Mouse (Mus musculus) MEL (cell line): ENCODE results near the gene Tppp2. TPM values are rescaled to one million over a fixed set of nuclear protein-coding genes. Genes with fewer than 3 reads are reported as not detected.

Experiments used
- DNase-seq: peaks from one replicate; pipeline ENCODE4 v3.0.0; 2011; ENCODE audit warnings: low read depth, low spot score
- H3K27ac ChIP-seq: 2 replicates; pipeline ENCODE4 v1.5.1; 2012; ENCODE audit warnings: low read depth, mild to moderate bottlenecking, control low read depth, low read length, moderate library complexity; ENCODE audit not compliant: control insufficient read depth
- H3K27me3 ChIP-seq, 2 experiments: fragments of 150-350 bp in 1 of 2; sonication (generic) in 1 of 2; 2 replicates each; pipeline ENCODE4 v1.6.1; 2012; ENCODE audit warnings: low read length in 2 of 2, mild to moderate bottlenecking in 2 of 2, improper control_type of control experiment in 1 of 2, moderate library complexity in 1 of 2; ENCODE audit not compliant: insufficient read depth in 2 of 2, control insufficient read depth in 1 of 2
- H3K36me3 ChIP-seq, 2 experiments: 2 replicates each; pipeline ENCODE4 v1.6.1; 2012 to 2014; ENCODE audit warnings: low read length in 2 of 2, improper control_type of control experiment in 1 of 2, inconsistent platforms in 1 of 2, mild to moderate bottlenecking in 1 of 2; ENCODE audit not compliant: insufficient read depth in 2 of 2, control insufficient read depth in 1 of 2
- H3K4me1 ChIP-seq, 2 experiments: fragments of 150-350 bp in 1 of 2; sonication (generic) in 1 of 2; 2 replicates each; pipeline ENCODE4 v1.6.1; 2012; ENCODE audit warnings: low read length in 2 of 2, improper control_type of control experiment in 1 of 2, mild to moderate bottlenecking in 1 of 2; ENCODE audit not compliant: insufficient read depth in 2 of 2, control insufficient read depth in 1 of 2
- H3K4me3 ChIP-seq, 2 experiments: fragments of 150-350 bp in 1 of 2; sonication (generic) in 1 of 2; 2 replicates each; pipeline ENCODE4 v1.5.1; 2012; ENCODE audit warnings: low read depth in 2 of 2, low read length in 2 of 2, mild to moderate bottlenecking in 2 of 2, moderate library complexity in 2 of 2, control low read depth in 1 of 2, improper control_type of control experiment in 1 of 2; ENCODE audit not compliant: control insufficient read depth in 1 of 2, insufficient read depth in 1 of 2
- H3K79me2 ChIP-seq: 2 replicates; pipeline ENCODE4 v1.6.1; 2012; ENCODE audit warnings: mild to moderate bottlenecking, low read length, moderate library complexity; ENCODE audit not compliant: control insufficient read depth, poor library complexity, insufficient read depth
- H3K9ac ChIP-seq: 2 replicates; pipeline ENCODE4 v1.6.1; 2012; ENCODE audit warnings: low read depth, mild to moderate bottlenecking, control low read depth, low read length, moderate library complexity; ENCODE audit not compliant: control insufficient read depth, poor library complexity, severe bottlenecking
- H3K9me3 ChIP-seq: fragments of 150-350 bp; sonication (generic); replicated peaks from 2 replicates; pipeline ENCODE4 v1.6.1; 2012; ENCODE audit warnings: mild to moderate bottlenecking, low read length, improper control_type of control experiment, moderate library complexity; ENCODE audit not compliant: insufficient read depth
- BHLHE40 ChIP-seq: IDR thresholded peaks from 2 replicates; pipeline ENCODE4 v1.6.1; 2012; ENCODE audit warnings: low read depth, mild to moderate bottlenecking, inconsistent platforms, low read length, improper control_type of control experiment, borderline replicate concordance
- CHD1 ChIP-seq: IDR thresholded peaks from 2 replicates; pipeline ENCODE4 v1.6.1; 2012; ENCODE audit warnings: low read depth, mild to moderate bottlenecking, inconsistent platforms, low read length, improper control_type of control experiment
- CTCF ChIP-seq, 3 experiments: IDR thresholded peaks in 2 of 3; conservative IDR thresholded peaks in 1 of 3; 2 replicates each; pipeline ENCODE4 v1.5.1; 2011 to 2012; ENCODE audit warnings: low read length in 3 of 3, low read depth in 2 of 3, mild to moderate bottlenecking in 2 of 3, improper control_type of control experiment in 1 of 3, inconsistent platforms in 1 of 3, mixed read lengths in 1 of 3, moderate library complexity in 1 of 3; ENCODE audit not compliant: control insufficient read depth in 1 of 3, insufficient read depth in 1 of 3, poor library complexity in 1 of 3, severe bottlenecking in 1 of 3
- ELF1 ChIP-seq: IDR thresholded peaks from 2 replicates; pipeline ENCODE4 v1.6.1; 2014; ENCODE audit warnings: low read depth, mild to moderate bottlenecking, inconsistent platforms, low read length, improper control_type of control experiment, moderate library complexity
- EP300 ChIP-seq, 2 experiments: IDR thresholded peaks; 2 replicates each; pipeline ENCODE4 v1.6.1; 2011; ENCODE audit warnings: improper control_type of control experiment in 2 of 2, low read length in 2 of 2, low read depth in 1 of 2, mild to moderate bottlenecking in 1 of 2
- ETS1 ChIP-seq: IDR thresholded peaks from 2 replicates; pipeline ENCODE4 v1.6.1; 2012; ENCODE audit warnings: low read depth, mild to moderate bottlenecking, inconsistent platforms, low read length, improper control_type of control experiment, moderate library complexity
- GABPA ChIP-seq: IDR thresholded peaks from 2 replicates; pipeline ENCODE4 v1.6.1; 2012; ENCODE audit warnings: low read depth, mild to moderate bottlenecking, inconsistent platforms, low read length, improper control_type of control experiment, moderate library complexity
- GATA1 ChIP-seq: IDR thresholded peaks from 2 replicates; pipeline ENCODE4 v1.6.1; 2011; ENCODE audit warnings: low read depth, low read length, improper control_type of control experiment
- HCFC1 ChIP-seq: IDR thresholded peaks from 2 replicates; pipeline ENCODE4 v1.6.1; 2012; ENCODE audit warnings: low read depth, mild to moderate bottlenecking, inconsistent platforms, low read length, improper control_type of control experiment, moderate library complexity
- JUND ChIP-seq: IDR thresholded peaks from 2 replicates; pipeline ENCODE4 v1.6.1; 2011; ENCODE audit warnings: low read depth, mild to moderate bottlenecking, improper control_type of control experiment, low read length
- KAT2A ChIP-seq: conservative IDR thresholded peaks from 2 replicates; pipeline ENCODE4 v1.6.1; 2012; ENCODE audit warnings: low read depth, low read length, improper control_type of control experiment, inconsistent platforms
- MAFK ChIP-seq: IDR thresholded peaks from 2 replicates; pipeline ENCODE4 v1.6.1; 2011; ENCODE audit warnings: low read depth, mild to moderate bottlenecking, low read length, improper control_type of control experiment, borderline replicate concordance
- MAX ChIP-seq: IDR thresholded peaks from 2 replicates; pipeline ENCODE4 v1.6.1; 2011; ENCODE audit warnings: low read length, improper control_type of control experiment
- MAZ ChIP-seq: IDR thresholded peaks from 2 replicates; pipeline ENCODE4 v1.6.1; 2012; ENCODE audit warnings: low read depth, mild to moderate bottlenecking, inconsistent platforms, low read length, improper control_type of control experiment
- MEF2A ChIP-seq: IDR thresholded peaks from 2 replicates; pipeline ENCODE4 v1.6.1; 2014; ENCODE audit warnings: low read depth, mild to moderate bottlenecking, inconsistent platforms, low read length, improper control_type of control experiment; ENCODE audit not compliant: poor library complexity, insufficient replicate concordance, severe bottlenecking; ENCODE audit errors: extremely low read depth
- MYB ChIP-seq: IDR thresholded peaks from 2 replicates; pipeline ENCODE4 v1.6.1; 2011; ENCODE audit warnings: mild to moderate bottlenecking, low read depth, low read length, improper control_type of control experiment
- MYC ChIP-seq: IDR thresholded peaks from 2 replicates; pipeline ENCODE4 v1.6.1; 2011; ENCODE audit warnings: low read depth, mild to moderate bottlenecking, low read length, improper control_type of control experiment, moderate library complexity
- NELFE ChIP-seq: IDR thresholded peaks from 2 replicates; pipeline ENCODE4 v1.6.1; 2011; ENCODE audit warnings: low read depth, low read length, improper control_type of control experiment
- NRF1 ChIP-seq: IDR thresholded peaks from 2 replicates; pipeline ENCODE4 v1.6.1; 2014; ENCODE audit warnings: low read depth, mild to moderate bottlenecking, inconsistent platforms, low read length, improper control_type of control experiment, moderate library complexity; ENCODE audit not compliant: poor library complexity, insufficient read depth, severe bottlenecking
- POLR2A ChIP-seq, 2 experiments: IDR thresholded peaks; 2 replicates each; pipeline ENCODE4 v1.6.1; 2011 to 2012; ENCODE audit warnings: low read length in 2 of 2, mild to moderate bottlenecking in 2 of 2, control low read depth in 1 of 2, improper control_type of control experiment in 1 of 2, low read depth in 1 of 2, moderate library complexity in 1 of 2; ENCODE audit not compliant: control insufficient read depth in 1 of 2, insufficient read depth in 1 of 2, poor library complexity in 1 of 2
- POLR2AphosphoS2 ChIP-seq: IDR thresholded peaks from 2 replicates; pipeline ENCODE4 v1.6.1; 2011; ENCODE audit warnings: low read length, improper control_type of control experiment
- POLR2AphosphoS5 ChIP-seq: IDR thresholded peaks from 2 replicates; pipeline ENCODE4 v1.6.1; 2012; ENCODE audit warnings: low read depth, borderline replicate concordance, mild to moderate bottlenecking, inconsistent platforms, low read length, moderate library complexity, mixed read lengths
- RAD21 ChIP-seq: IDR thresholded peaks from 2 replicates; pipeline ENCODE4 v1.6.1; 2011; ENCODE audit warnings: mild to moderate bottlenecking, low read depth, low read length, improper control_type of control experiment
- RCOR1 ChIP-seq: IDR thresholded peaks from 2 replicates; pipeline ENCODE4 v1.6.1; 2012; ENCODE audit warnings: low read depth, mild to moderate bottlenecking, inconsistent platforms, low read length, improper control_type of control experiment
- SIN3A ChIP-seq: IDR thresholded peaks from 2 replicates; pipeline ENCODE4 v1.6.1; 2012; ENCODE audit warnings: low read length, improper control_type of control experiment, inconsistent platforms
- SMC3 ChIP-seq: IDR thresholded peaks from 2 replicates; pipeline ENCODE4 v1.6.1; 2011; ENCODE audit warnings: low read depth, low read length, improper control_type of control experiment
- TAL1 ChIP-seq: IDR thresholded peaks from 2 replicates; pipeline ENCODE4 v1.6.1; 2012; ENCODE audit warnings: mild to moderate bottlenecking, inconsistent platforms, low read length, moderate library complexity, mixed read lengths
- TBP ChIP-seq: IDR thresholded peaks from 2 replicates; pipeline ENCODE4 v1.8.0; 2011; ENCODE audit warnings: low read depth, low read length, improper control_type of control experiment
- TCF12 ChIP-seq: IDR thresholded peaks from 2 replicates; pipeline ENCODE4 v1.6.1; 2014; ENCODE audit warnings: low read depth, mild to moderate bottlenecking, inconsistent platforms, low read length, improper control_type of control experiment, moderate library complexity
- UBTF ChIP-seq: IDR thresholded peaks from 2 replicates; pipeline ENCODE4 v1.6.1; 2012; ENCODE audit warnings: low read depth, mild to moderate bottlenecking, inconsistent platforms, low read length, improper control_type of control experiment, moderate library complexity, borderline replicate concordance; ENCODE audit not compliant: insufficient read depth
- USF1 ChIP-seq: IDR thresholded peaks from 2 replicates; pipeline ENCODE4 v1.6.1; 2014; ENCODE audit warnings: low read depth, mild to moderate bottlenecking, inconsistent platforms, low read length, improper control_type of control experiment, moderate library complexity
- USF2 ChIP-seq, 2 experiments: IDR thresholded peaks; 2 replicates each; pipeline ENCODE4 v1.6.1; 2011 to 2012; ENCODE audit warnings: improper control_type of control experiment in 2 of 2, low read length in 2 of 2, borderline replicate concordance in 1 of 2, inconsistent platforms in 1 of 2, low read depth in 1 of 2, mild to moderate bottlenecking in 1 of 2; ENCODE audit not compliant: insufficient read depth in 1 of 2
- ZC3H11A ChIP-seq: IDR thresholded peaks from 2 replicates; pipeline ENCODE4 v1.6.1; 2012; ENCODE audit warnings: low read depth, mild to moderate bottlenecking, inconsistent platforms, low read length, improper control_type of control experiment
- ZKSCAN1 ChIP-seq: IDR thresholded peaks from 2 replicates; pipeline ENCODE4 v1.6.1; 2012; ENCODE audit warnings: low read depth, mild to moderate bottlenecking, inconsistent platforms, low read length, improper control_type of control experiment, moderate library complexity
- ZMIZ1 ChIP-seq: IDR thresholded peaks from 2 replicates; pipeline ENCODE4 v1.6.1; 2012; ENCODE audit warnings: low read depth, mild to moderate bottlenecking, inconsistent platforms, low read length, improper control_type of control experiment, moderate library complexity
- polyA plus RNA-seq, 2 experiments: library from polyadenylated mRNA; stranded (reverse) in 1 of 2; unstranded in 1 of 2; fragments of >175 nt in 1 of 2; fragments of >200 nt in 1 of 2; gene quantifications; 2 replicates each; pipeline versions ENCODE4 v1.2.1 to v1.2.4; 2012; ENCODE audit warnings: low replicate concordance in 2 of 2, low read depth in 1 of 2; ENCODE audit not compliant: insufficient read length in 2 of 2, insufficient read depth in 1 of 2, missing spikeins in 1 of 2
- total RNA-seq: library from RNA; depleted of rRNA; stranded (reverse); fragments of 300-350 nt; gene quantifications from 2 replicates; pipeline ENCODE4 v1.2.3, GENCODE M21; 2012

Tppp2 gene
- total and polyA plus RNA-seq, 3 experiments: not detected

GRCm38 (mm10) chr14:51884598-51885331, 33.5 kb upstream of the Tppp2 start, which contains the start of gene Mettl17:
Gene Mettl17, plus strand, starts transcription at chr14:51884842.
- Histone ChIP-seq H3K9me3 (no peaks in the 10 kb centered on the region), H3K4me1 (peaks cover 0 to 4% of the 10 kb centered on the region in 2 experiments; a peak in 2 of 4 replicates), H3K27ac (no peak within 1 kb of the TSS; the same call in 1 of the 2 replicates), H3K79me2 (peaks cover 3% of the 10 kb centered on the region), H3K27me3 (no peaks in the 10 kb centered on the region), H3K36me3 (peaks cover 0 to 9% of the 10 kb centered on the region in 2 experiments; a peak in 2 of 4 replicates), H3K9ac (peak within 1 kb of the TSS; percentile 54), H3K4me3 (peak within 1 kb of the TSS; percentile 63 to 86)
- peak; percentile 98 for DNase-seq
- TF ChIP-seq BHLHE40 (no peak), USF2 (IDR thresholded peaks at IDR 0.05; ENCODE audit: borderline replicate concordance in 1 of 2, insufficient read depth in 1 of 2, low read depth in 1 of 2, low read length in 2 of 2) (no peak), HCFC1 (peak; percentile 95), POLR2A (IDR thresholded peaks at IDR 0.05; ENCODE audit: control insufficient read depth in 1 of 2, insufficient read depth in 1 of 2, low read depth in 1 of 2, low read length in 2 of 2, poor library complexity in 1 of 2) (peak; percentile 45 to 79; a peak in 3 of 4 replicates), JUND (no peak), MAX (peak; percentile 61; the same call in 1 of the 2 replicates), SIN3A (peak; percentile 85), MYC (peak; percentile 59; the same call in 1 of the 2 replicates), POLR2AphosphoS5 (no peak), EP300 (IDR thresholded peaks at IDR 0.05; ENCODE audit: low read depth in 1 of 2, low read length in 2 of 2) (no peak), TBP (peak; percentile 60), RAD21 (no peak), GABPA (no peak), ZMIZ1 (no peak), RCOR1 (0 out of 2 replicates have a peak, but pooled peaks have one; percentile 34), USF1 (peak; percentile 38; the same call in 1 of the 2 replicates), SMC3 (no peak), NELFE (peak; percentile 60), ELF1 (peak; percentile 86), MAZ (peak; percentile 70; the same call in 1 of the 2 replicates), UBTF (no peak), CTCF (IDR thresholded peaks at IDR 0.05 in 2 of 3, conservative IDR thresholded peaks at IDR 0.05 in 1 of 3; ENCODE audit: control insufficient read depth in 1 of 3, insufficient read depth in 1 of 3, low read depth in 2 of 3, low read length in 3 of 3, poor library complexity in 1 of 3, severe bottlenecking in 1 of 3) (no peak), ETS1 (peak; percentile 8; the same call in 1 of the 2 replicates), NRF1 (0 out of 2 replicates have a peak, but pooled peaks have one; percentile 40), MAFK (no peak), MYB (no peak), ZKSCAN1 (no peak), GATA1 (no peak), MEF2A (no peak), ZC3H11A (no peak), POLR2AphosphoS2 (no peak; the same call in 1 of the 2 replicates), KAT2A (peak; percentile 75), CHD1 (no peak), TCF12 (no peak; the same call in 1 of the 2 replicates), TAL1 (no peak)
